Mouse (Mus musculus) heart, postnatal 0 days (tissue): ENCODE data around the gene Rft1.

Source experiments
- CTCF ChIP-seq: IDR thresholded peaks from 2 replicates; pipeline ENCODE4 v1.5.1; 2016; ENCODE audit warnings: antibody characterized with exemption, control low read depth, low read depth
- EP300 ChIP-seq: IDR thresholded peaks from 2 replicates; pipeline ENCODE4 v1.6.1; 2016; ENCODE audit warnings: antibody characterized with exemption, low read depth

DNA sequence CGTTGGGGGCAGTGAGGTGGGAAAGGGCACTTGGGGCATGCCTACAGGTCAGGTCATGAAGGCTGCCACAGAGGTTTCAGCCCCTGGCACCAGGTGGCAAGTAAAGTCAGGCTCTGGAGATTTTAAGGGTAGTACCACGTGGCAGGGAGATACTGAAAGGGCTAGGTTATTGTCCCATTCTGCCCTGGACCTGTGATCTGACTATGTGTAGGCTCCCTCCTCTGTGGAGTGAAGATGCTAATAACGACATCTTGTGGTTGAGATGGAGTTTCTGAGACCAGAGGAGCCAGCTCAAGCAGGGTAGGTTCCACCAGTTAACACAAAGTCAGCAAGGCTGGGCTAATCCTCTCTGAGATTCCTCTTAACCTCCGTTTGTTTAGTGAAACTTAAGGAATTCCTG, 24.3 kb upstream of the Rft1 start:
- TF ChIP-seq EP300 = no peak
- no peak for TF ChIP-seq CTCF
